Mouse (Mus musculus) neural tube, embryonic 14.5 days (tissue): Measurements from ENCODE around the gene Vps37b. TPM values are rescaled to one million over a fixed set of nuclear protein-coding genes. Genes with fewer than 3 reads are reported as not detected.

Experiments used
- ATAC-seq: fragments of 200-750 bp; cut with Nextera tagmentation; 2 replicates; pipeline ENCODE4 v1.8.0; 2017; ENCODE audit warnings: low read depth, mild to moderate bottlenecking, moderate TSS enrichment, moderate library complexity
- H3K27ac ChIP-seq: fragments of 300-500 bp; sonication (generic); 2 replicates; pipeline ENCODE4 v1.5.1; 2014; ENCODE audit warnings: low read depth, mild to moderate bottlenecking, control low read depth, low read length, moderate library complexity, mixed read lengths
- H3K27me3 ChIP-seq: fragments of 300-500 bp; sonication (generic); 2 replicates; pipeline ENCODE4 v1.6.1; 2014; ENCODE audit warnings: low read length; ENCODE audit not compliant: control insufficient read depth, insufficient read depth
- H3K36me3 ChIP-seq: fragments of 300-500 bp; sonication (generic); 2 replicates; pipeline ENCODE4 v1.6.1; 2014; ENCODE audit warnings: low read length, mixed read lengths; ENCODE audit not compliant: control insufficient read depth, insufficient read depth
- H3K4me1 ChIP-seq: fragments of 300-500 bp; sonication (generic); 2 replicates; pipeline ENCODE4 v1.6.1; 2014; ENCODE audit warnings: low read length; ENCODE audit not compliant: control insufficient read depth, insufficient read depth
- H3K4me2 ChIP-seq: fragments of 300-500 bp; sonication (generic); 2 replicates; pipeline ENCODE4 v1.6.1; 2014; ENCODE audit warnings: mild to moderate bottlenecking, low read depth, low read length, control low read depth
- H3K4me3 ChIP-seq: fragments of 300-500 bp; sonication (generic); 2 replicates; pipeline ENCODE4 v1.5.1; 2014; ENCODE audit warnings: low read depth, low read length, control low read depth, mixed read lengths
- H3K9ac ChIP-seq: fragments of 300-500 bp; sonication (generic); replicated peaks from 2 replicates; pipeline ENCODE4 v1.6.1; 2014; ENCODE audit warnings: low read depth, mild to moderate bottlenecking, control low read depth, low read length, mixed read lengths
- H3K9me3 ChIP-seq: fragments of 300-500 bp; sonication (generic); 2 replicates; pipeline ENCODE4 v1.6.1; 2016; ENCODE audit warnings: low read length; ENCODE audit not compliant: control insufficient read depth
- WGBS: fragments of 180-500 bp; shearing (Covaris S2); extraction: QIAGEN DNeasy Blood & Tissue Kit; methylation state at CpG from one replicate; pipeline ENCODE4 v1.1.7; 2014; 5-methylcytosine and 5-hydroxymethylcytosine counted together
- polyA plus RNA-seq: library from polyadenylated mRNA; unstranded; fragments of >200 nt; fragmentation: Nextera tagmentation; extraction: Ambion mirVana; gene quantifications from 2 replicates; pipeline ENCODE4 v1.2.1, GENCODE M21; 2014

Gene Vps37b
- polyA plus RNA-seq, 1 experiment from 2014 or later: 47.1 TPM

DNA sequence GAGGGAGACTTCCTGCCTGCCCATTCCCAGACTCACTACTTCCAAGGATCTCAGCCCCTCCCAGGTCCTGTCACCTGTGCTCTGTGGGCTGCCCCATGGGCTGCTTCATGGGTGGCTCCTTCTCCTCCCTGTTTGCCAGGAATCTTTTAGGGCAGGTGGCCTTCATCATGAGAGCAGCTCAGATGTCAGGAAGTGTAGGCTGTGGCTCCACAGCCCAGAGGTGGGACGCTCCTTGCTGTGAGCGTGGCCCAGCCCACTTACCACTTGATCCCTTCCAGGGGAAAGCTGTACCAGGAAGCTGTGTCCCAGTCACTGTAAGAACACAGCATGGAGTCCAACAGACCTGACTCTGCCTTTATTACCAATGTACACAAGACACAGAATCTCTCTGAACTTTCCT is 45.1 kb downstream of the Vps37b start:
- peaks cover 5% of the 10 kb centered on the region; the same call in 1 of the 2 replicates for H3K4me1 ChIP-seq
- H3K36me3 ChIP-seq: no peaks in the 10 kb centered on the region
- no peak overlapping the region for H3K4me2 ChIP-seq
- H3K9me3 ChIP-seq: no peaks in the 10 kb centered on the region
- H3K27ac ChIP-seq: no peak overlapping the region
- no peak overlapping the region for H3K9ac ChIP-seq
- H3K4me3 ChIP-seq: no peak overlapping the region
- H3K27me3 ChIP-seq: no peaks in the 10 kb centered on the region
- no peak for ATAC-seq
- WGBS: 82% methylated on average over 2 of the region's 2 CpGs

DNA sequence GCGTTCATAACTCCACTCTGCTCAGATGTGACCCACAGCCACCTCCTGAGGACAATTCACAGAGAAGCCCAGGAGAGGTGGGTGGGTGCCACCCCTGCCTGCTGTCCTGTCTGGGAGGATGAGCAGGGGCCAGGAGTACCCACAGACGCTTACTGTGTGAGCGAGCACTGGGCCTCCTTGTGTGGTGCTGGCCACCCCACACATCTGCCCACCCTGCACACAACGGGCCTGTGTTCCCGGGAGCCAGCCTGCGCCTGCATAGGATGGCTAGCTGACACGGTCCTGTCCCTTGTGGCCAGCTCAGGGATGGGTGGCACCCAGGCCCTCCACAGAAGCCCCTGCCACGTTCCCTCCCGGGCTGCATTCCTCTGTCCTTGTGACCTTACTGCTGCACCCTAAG is 46.6 kb downstream of the Vps37b start:
- no peak overlapping the region for H3K4me3 ChIP-seq
- peaks cover 5% of the 10 kb centered on the region; the same call in 1 of the 2 replicates for H3K4me1 ChIP-seq
- H3K4me2 ChIP-seq: no peak overlapping the region
- no peak overlapping the region for H3K27ac ChIP-seq
- ATAC-seq: no peak
- no peaks in the 10 kb centered on the region for H3K9me3 ChIP-seq
- H3K9ac ChIP-seq: no peak overlapping the region
- H3K36me3 ChIP-seq: no peaks in the 10 kb centered on the region
- WGBS: 84% methylated on average over 9 of the region's 9 CpGs
- no peaks in the 10 kb centered on the region for H3K27me3 ChIP-seq

DNA sequence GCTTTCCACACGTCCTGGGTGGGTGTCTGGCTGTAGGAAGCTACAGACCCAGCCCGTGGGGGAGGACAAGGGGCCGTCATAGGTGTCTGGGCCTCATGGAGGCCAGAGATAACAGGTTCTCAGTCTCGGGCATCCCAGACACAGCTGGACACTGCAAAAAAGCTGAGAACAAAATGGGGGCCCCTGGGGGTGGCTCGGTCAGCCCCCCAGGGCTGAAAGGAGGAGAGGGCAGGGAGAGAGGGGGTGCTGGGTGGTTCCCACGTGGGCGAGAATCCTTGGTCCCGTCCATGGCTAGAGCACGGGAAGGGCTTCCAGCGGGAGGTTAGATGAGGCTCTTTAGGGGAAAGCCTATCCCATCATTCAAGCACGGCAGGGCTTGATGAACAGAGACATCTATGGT is 49.2 kb downstream of the Vps37b start:
- Histone ChIP-seq H3K36me3 (no peaks in the 10 kb centered on the region), H3K4me3 (no peak overlapping the region), H3K27ac (no peak overlapping the region), H3K4me2 (no peak overlapping the region), H3K9me3 (no peaks in the 10 kb centered on the region), H3K27me3 (no peaks in the 10 kb centered on the region), H3K4me1 (no peaks in the 10 kb centered on the region), H3K9ac (no peak overlapping the region)
- WGBS: 83% methylated on average over 11 of the region's 11 CpGs
- ATAC-seq: no peak

DNA sequence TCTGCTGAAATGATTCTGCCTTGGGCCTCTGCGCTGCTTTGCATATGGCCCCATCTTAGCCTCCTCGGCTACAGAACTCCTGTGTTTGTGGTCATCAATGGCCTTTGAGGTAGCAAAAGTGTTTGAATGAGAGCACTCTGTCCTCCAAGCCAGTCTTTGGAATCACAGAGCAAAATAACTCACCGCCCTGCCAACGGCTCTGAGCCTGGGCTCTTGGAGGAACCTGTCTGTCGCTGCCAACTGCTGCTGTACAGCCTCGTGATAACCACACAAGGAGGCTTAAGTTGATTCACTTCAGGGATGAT is 50.9 kb downstream of the Vps37b start:
- Histone ChIP-seq H3K9ac (no peak overlapping the region), H3K27me3 (no peaks in the 10 kb centered on the region), H3K4me1 (no peaks in the 10 kb centered on the region), H3K27ac (no peak overlapping the region), H3K4me3 (no peak overlapping the region), H3K36me3 (no peaks in the 10 kb centered on the region), H3K9me3 (no peaks in the 10 kb centered on the region), H3K4me2 (no peak overlapping the region)
- 68% methylated on average over 6 of the region's 6 CpGs for WGBS
- no peak for ATAC-seq

DNA sequence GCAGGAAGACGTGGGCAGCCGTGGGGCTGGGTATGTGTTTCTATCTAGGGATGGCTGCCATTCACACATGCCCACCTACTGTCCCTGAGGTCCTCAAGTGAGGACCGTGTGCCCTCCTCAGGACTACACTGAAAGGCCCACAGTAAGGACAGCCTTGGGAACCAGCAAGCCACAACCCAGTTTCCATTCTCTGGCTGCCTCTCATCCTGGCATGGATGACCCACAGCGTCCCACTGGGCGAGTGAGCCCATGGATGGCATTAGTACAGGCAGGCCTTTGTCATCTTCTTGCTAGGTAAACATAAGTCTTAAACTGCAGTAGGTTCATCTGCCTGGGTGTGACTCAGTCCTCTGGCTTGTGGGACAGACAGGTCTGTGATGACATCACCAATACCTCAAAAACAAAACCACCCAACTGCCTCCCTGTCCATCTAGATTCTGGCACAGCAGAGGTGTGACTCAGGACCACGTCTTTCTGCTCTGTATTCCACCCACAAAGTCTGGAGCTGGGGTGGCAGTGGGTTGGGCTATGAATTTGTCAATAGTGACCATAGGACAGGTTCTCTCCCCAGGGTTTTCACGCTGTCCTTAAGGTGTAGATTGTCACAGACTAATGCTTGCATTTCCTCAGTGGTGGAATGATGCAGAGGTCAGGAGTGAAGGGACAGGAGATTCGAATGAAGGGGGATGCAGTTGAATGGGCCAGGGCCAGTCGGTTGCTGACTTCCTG is 51.4 kb downstream of the Vps37b start:
- no peak overlapping the region for H3K27ac ChIP-seq
- 81% methylated on average over 9 of the region's 9 CpGs for WGBS
- no peak overlapping the region for H3K4me2 ChIP-seq
- H3K9ac ChIP-seq: no peak overlapping the region
- H3K9me3 ChIP-seq: no peaks in the 10 kb centered on the region
- no peaks in the 10 kb centered on the region for H3K4me1 ChIP-seq
- H3K27me3 ChIP-seq: no peaks in the 10 kb centered on the region
- no peaks in the 10 kb centered on the region for H3K36me3 ChIP-seq
- no peak for ATAC-seq
- H3K4me3 ChIP-seq: no peak overlapping the region

GRCm38 (mm10) chr5:123979980-123980369 is 52.1 kb downstream of the Vps37b start:
- no peaks in the 10 kb centered on the region for H3K4me1 ChIP-seq
- no peak for ATAC-seq
- WGBS: 77% methylated on average over 4 of the region's 4 CpGs
- no peaks in the 10 kb centered on the region for H3K27me3 ChIP-seq
- no peak overlapping the region for H3K9ac ChIP-seq
- H3K36me3 ChIP-seq: no peaks in the 10 kb centered on the region
- no peak overlapping the region for H3K4me3 ChIP-seq
- no peak overlapping the region for H3K27ac ChIP-seq
- no peaks in the 10 kb centered on the region for H3K9me3 ChIP-seq
- H3K4me2 ChIP-seq: no peak overlapping the region

- no peaks in the 10 kb centered on the region for H3K36me3 ChIP-seq
- no peak overlapping the region for H3K4me2 ChIP-seq
- no peaks in the 10 kb centered on the region for H3K9me3 ChIP-seq
- 66% methylated on average over 18 of the region's 18 CpGs for WGBS
- no peak overlapping the region for H3K4me3 ChIP-seq
- ATAC-seq: no peak
- H3K27ac ChIP-seq: no peak overlapping the region
- no peak overlapping the region for H3K9ac ChIP-seq
- H3K27me3 ChIP-seq: no peaks in the 10 kb centered on the region
- H3K4me1 ChIP-seq: peaks cover 4% of the 10 kb centered on the region; the same call in 1 of the 2 replicates
Observed at GRCm38 (mm10) chr5:123979221-123979979, 52.7 kb downstream of the Vps37b start.

DNA sequence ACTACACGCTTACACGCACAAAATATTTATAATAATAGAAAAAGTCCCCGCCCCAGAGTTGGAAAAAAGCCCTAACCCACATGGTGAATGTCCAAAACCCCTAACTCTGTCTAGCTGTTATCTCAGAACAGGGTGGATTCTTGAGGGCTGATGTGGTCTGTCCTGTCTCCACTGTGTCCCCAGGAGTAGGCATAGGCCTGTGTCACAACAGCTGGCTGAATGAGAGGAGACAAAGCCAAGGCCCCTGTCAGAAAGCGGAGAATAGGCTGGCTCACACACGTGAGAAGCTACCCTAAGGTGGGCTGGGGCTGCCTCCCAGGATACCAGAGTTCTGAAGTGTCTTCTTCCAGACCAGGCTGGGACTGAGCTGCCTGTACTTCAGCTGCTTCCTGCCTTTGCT is 53.9 kb downstream of the Vps37b start:
- WGBS: 80% methylated on average over 5 of the region's 5 CpGs
- Histone ChIP-seq H3K27ac (no peak overlapping the region), H3K4me2 (no peak overlapping the region), H3K27me3 (no peaks in the 10 kb centered on the region), H3K36me3 (no peaks in the 10 kb centered on the region), H3K4me3 (no peak overlapping the region), H3K9ac (no peak overlapping the region), H3K4me1 (peaks cover 4% of the 10 kb centered on the region; the same call in 1 of the 2 replicates), H3K9me3 (no peaks in the 10 kb centered on the region)
- no peak for ATAC-seq

DNA sequence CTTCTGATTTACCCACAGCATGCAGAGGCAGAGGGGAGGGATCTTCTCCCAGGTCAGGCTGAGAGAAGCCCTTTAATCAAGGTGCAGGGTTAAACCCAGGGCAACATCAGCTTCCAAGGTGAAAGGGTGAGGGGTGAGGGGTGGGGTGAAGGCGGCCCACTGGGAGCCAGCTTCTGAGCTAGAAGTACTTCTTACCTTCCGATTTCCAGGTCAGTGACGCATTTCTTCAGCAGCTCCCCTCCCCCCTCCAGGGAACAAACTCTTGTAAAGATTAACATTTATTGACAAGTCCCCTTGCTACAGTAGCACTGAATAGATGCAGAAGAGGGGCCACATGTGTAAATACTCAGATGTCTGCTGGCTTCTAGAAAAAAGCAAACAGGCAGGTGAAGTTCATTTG is 54.8 kb downstream of the Vps37b start:
- no peak for ATAC-seq

More for the DNA sequence above, 54.8 kb downstream of the Vps37b start:
- Histone ChIP-seq H3K4me1 (peaks cover 4% of the 10 kb centered on the region; the same call in 1 of the 2 replicates), H3K4me2 (no peak overlapping the region), H3K27ac (no peak overlapping the region), H3K4me3 (no peak overlapping the region), H3K9ac (no peak overlapping the region), H3K27me3 (no peaks in the 10 kb centered on the region), H3K9me3 (no peaks in the 10 kb centered on the region), H3K36me3 (no peaks in the 10 kb centered on the region)
- 42% methylated on average over 3 of the region's 3 CpGs for WGBS
